Mouse (Mus musculus) bone marrow, adult 2 months (tissue): ENCODE data around the gene Qrsl1.

Experiments
- CTCF ChIP-seq: fragments of 200-500 bp; IDR thresholded peaks from 2 replicates; pipeline ENCODE4 v1.5.1; 2011; ENCODE audit warnings: low read length, control low read depth; ENCODE audit not compliant: control insufficient read depth, insufficient read depth
- POLR2A ChIP-seq: fragments of 200-500 bp; IDR thresholded peaks from 2 replicates; pipeline ENCODE4 v1.6.1; 2011; ENCODE audit warnings: low read depth, mild to moderate bottlenecking, control low read depth, low read length, borderline replicate concordance; ENCODE audit not compliant: control insufficient read depth

- TF ChIP-seq POLR2A (no peak), CTCF (no peak)
These were observed 37.7 kb upstream of the Qrsl1 start for GRCm38 (mm10) chr10:43939136-43939662.
